Mouse (Mus musculus) liver, postnatal 0 days (tissue): ENCODE measurements at regions not wholly inside any gene's neighbourhood (a gene's known extent, or its start where the extent isn't known, plus 50 kb on each side); places are given as distances from the start of the nearest gene placed in this dataset.

ENCODE experiments used
- ATAC-seq: fragments of 200-750 bp; cut with Nextera tagmentation; 2 replicates; pipeline ENCODE4 v1.8.0; 2017; ENCODE audit warnings: mild to moderate bottlenecking, moderate library complexity
- DNase-seq: peaks from one replicate; pipeline ENCODE4 v3.0.0-alpha.2; 2016
- H3K27ac ChIP-seq: fragments of 300-500 bp; sonication (generic); 2 replicates; pipeline ENCODE4 v1.5.1; 2014; ENCODE audit warnings: antibody characterized with exemption, moderate library complexity, mild to moderate bottlenecking, low read depth
- H3K27me3 ChIP-seq: fragments of 300-500 bp; sonication (generic); 2 replicates; pipeline ENCODE4 v1.6.1; 2014; ENCODE audit warnings: low read length, control low read depth, mixed read lengths; ENCODE audit not compliant: insufficient read depth
- H3K36me3 ChIP-seq: fragments of 300-500 bp; sonication (generic); replicated peaks from 2 replicates; pipeline ENCODE4 v1.6.1; 2014; ENCODE audit warnings: mild to moderate bottlenecking, control low read depth, low read length, moderate library complexity, mixed read lengths; ENCODE audit not compliant: insufficient read depth
- H3K4me1 ChIP-seq: fragments of 300-500 bp; sonication (generic); 2 replicates; pipeline ENCODE4 v1.6.1; 2014; ENCODE audit warnings: antibody characterized with exemption, mild to moderate bottlenecking, control low read depth; ENCODE audit not compliant: insufficient read depth
- H3K4me2 ChIP-seq: fragments of 300-500 bp; sonication (generic); 2 replicates; pipeline ENCODE4 v1.6.1; 2014; ENCODE audit warnings: low read depth, mild to moderate bottlenecking, low read length, moderate library complexity, mixed read lengths
- H3K4me3 ChIP-seq: fragments of 300-500 bp; sonication (generic); 2 replicates; pipeline ENCODE4 v1.5.1; 2014; ENCODE audit warnings: low read depth, low read length
- H3K9ac ChIP-seq: fragments of 300-500 bp; sonication (generic); replicated peaks from 2 replicates; pipeline ENCODE4 v1.6.1; 2014; ENCODE audit warnings: mild to moderate bottlenecking, moderate library complexity
- H3K9me3 ChIP-seq: fragments of 300-500 bp; sonication (generic); 2 replicates; pipeline ENCODE4 v1.6.1; 2016; ENCODE audit warnings: mild to moderate bottlenecking, control low read depth, low read length, mixed read lengths
- CTCF ChIP-seq: sonication (generic); IDR thresholded peaks from 2 replicates; pipeline ENCODE4 v1.5.1; 2016; ENCODE audit warnings: antibody characterized with exemption, low read depth
- EP300 ChIP-seq: IDR thresholded peaks from 2 replicates; pipeline ENCODE4 v1.6.1; 2016; ENCODE audit warnings: antibody characterized with exemption, low read depth, mild to moderate bottlenecking
- WGBS: fragments of 180-500 bp; shearing (Covaris S2); extraction: QIAGEN DNeasy Blood & Tissue Kit; methylation state at CpG from one replicate; pipeline ENCODE4 v1.1.7; 2014; ENCODE audit not compliant: insufficient replicate concordance; 5-methylcytosine and 5-hydroxymethylcytosine counted together

DNA sequence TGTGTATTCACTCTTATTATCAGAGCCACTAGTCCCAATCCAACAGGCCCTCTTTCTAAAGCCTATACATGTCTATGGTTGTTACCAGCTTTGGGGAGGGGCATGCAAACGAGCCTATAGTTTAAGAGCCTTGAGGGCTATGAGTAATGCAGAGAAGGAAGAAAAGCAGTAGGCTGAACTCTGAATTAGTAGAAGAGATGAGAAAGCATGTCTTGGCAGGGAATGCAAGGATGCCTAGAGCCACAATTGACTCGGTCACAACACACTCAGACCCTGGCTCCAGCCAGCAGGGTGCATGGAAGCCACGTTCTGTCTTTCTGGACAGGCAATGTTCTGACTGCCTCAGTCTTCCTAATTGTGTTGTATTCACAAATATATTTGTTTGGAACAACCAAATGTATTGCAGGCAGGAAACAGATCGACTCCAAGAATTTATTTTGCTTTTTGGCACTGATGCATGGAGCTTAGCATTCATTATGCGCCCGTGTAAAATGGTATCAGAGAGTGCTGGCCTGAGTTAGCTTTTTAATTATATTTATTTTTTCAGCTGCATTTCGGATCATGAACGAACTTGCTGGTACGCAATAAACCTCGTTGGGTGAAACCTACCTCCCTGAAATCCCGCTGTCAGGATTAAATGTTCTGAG is 110.2 kb downstream of the Rybp start:
- TF ChIP-seq EP300 (no peak), CTCF (no peak)
- no peak for ATAC-seq
- WGBS: 75% methylated on average over 11 of the region's 11 CpGs
- no peaks in the 10 kb centered on the region for H3K27me3 ChIP-seq
- no peaks in the 10 kb centered on the region for H3K9me3 ChIP-seq
- no peaks in the 10 kb centered on the region for H3K36me3 ChIP-seq
- H3K4me2 ChIP-seq: no peak overlapping the region
- H3K9ac ChIP-seq: no peak overlapping the region
- H3K4me1 ChIP-seq: peaks cover 9% of the 10 kb centered on the region
- H3K4me3 ChIP-seq: no peak overlapping the region
- H3K27ac ChIP-seq: no peak overlapping the region
- DNase-seq: no peak

DNA sequence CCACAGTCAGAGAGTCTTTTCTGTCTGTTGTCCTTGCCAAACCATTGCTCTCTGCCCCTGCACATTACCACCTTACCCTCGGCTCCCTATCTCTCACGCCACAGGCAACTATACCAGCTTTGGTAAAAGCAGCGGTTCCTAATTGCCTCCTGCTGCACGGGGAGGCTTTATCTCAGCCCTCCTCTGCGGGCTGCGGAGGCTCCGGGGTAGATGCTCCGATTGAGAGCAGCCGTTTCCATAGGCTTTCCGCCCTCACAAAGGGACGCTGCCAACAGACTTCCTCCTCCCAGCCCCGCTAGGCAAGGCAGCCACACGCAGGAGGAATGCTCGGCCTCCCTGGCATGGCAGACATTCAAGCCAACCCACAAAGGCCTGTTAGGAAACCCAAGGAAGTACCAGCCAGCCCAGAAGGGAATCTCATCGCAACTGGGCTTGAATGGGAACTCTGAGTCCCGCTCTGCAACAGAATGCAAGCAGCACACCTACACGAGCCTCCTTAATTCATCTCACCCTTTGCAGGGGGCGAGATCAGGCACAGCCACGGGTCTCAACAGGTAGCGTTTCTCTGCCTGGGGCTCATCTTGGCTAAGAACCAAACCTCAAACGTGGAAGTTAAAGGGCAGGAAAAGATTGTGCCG is 116.5 kb downstream of the Rybp start:
- Histone ChIP-seq H3K27ac (no peak overlapping the region), H3K36me3 (no peaks in the 10 kb centered on the region), H3K4me3 (no peak overlapping the region), H3K9me3 (no peaks in the 10 kb centered on the region), H3K27me3 (no peaks in the 10 kb centered on the region), H3K9ac (no peak overlapping the region), H3K4me2 (peak overlapping the region; percentile 51), H3K4me1 (peaks cover 9% of the 10 kb centered on the region)
- ATAC-seq (peak; percentile 67), DNase-seq (no peak)
- TF ChIP-seq CTCF (no peak), EP300 (peak; percentile 39; the same call in 1 of the 2 replicates)
- WGBS: 11% methylated on average over 22 of the region's 22 CpGs

GRCm38 (mm10) chr6:100167321-100167720 is 120.0 kb downstream of the Rybp start:
- H3K27ac ChIP-seq: no peak overlapping the region
- no peaks in the 10 kb centered on the region for H3K36me3 ChIP-seq
- ATAC-seq (no peak), DNase-seq (no peak)
- H3K4me1 ChIP-seq: peaks cover 12% of the 10 kb centered on the region; the same call in 1 of the 2 replicates
- H3K4me3 ChIP-seq: no peak overlapping the region
- H3K9ac ChIP-seq: no peak overlapping the region
- TF ChIP-seq EP300: no peak
- no peak for TF ChIP-seq CTCF
- WGBS: 58% methylated on average over 5 of the region's 5 CpGs
- no peaks in the 10 kb centered on the region for H3K9me3 ChIP-seq
- H3K27me3 ChIP-seq: no peaks in the 10 kb centered on the region
- H3K4me2 ChIP-seq: no peak overlapping the region

GRCm38 (mm10) chr6:100165746-100166145 is 121.5 kb downstream of the Rybp start:
- no peak overlapping the region for H3K9ac ChIP-seq
- ATAC-seq (no peak), DNase-seq (no peak)
- H3K27ac ChIP-seq: no peak overlapping the region
- WGBS: 59% methylated on average over 3 of the region's 3 CpGs
- no peaks in the 10 kb centered on the region for H3K27me3 ChIP-seq
- no peaks in the 10 kb centered on the region for H3K36me3 ChIP-seq
- peaks cover 12% of the 10 kb centered on the region; the same call in 1 of the 2 replicates for H3K4me1 ChIP-seq
- 0 out of 2 replicates have a peak, but pooled peaks have one; percentile 32 for TF ChIP-seq EP300
- TF ChIP-seq CTCF: no peak
- no peaks in the 10 kb centered on the region for H3K9me3 ChIP-seq
- no peak overlapping the region for H3K4me2 ChIP-seq
- no peak overlapping the region for H3K4me3 ChIP-seq

GRCm38 (mm10) chr6:100164162-100164561 is 123.1 kb downstream of the Rybp start:
- no peaks in the 10 kb centered on the region for H3K27me3 ChIP-seq
- no peak overlapping the region for H3K9ac ChIP-seq
- no peaks in the 10 kb centered on the region for H3K36me3 ChIP-seq
- no peak overlapping the region for H3K27ac ChIP-seq
- TF ChIP-seq CTCF (no peak), EP300 (no peak)
- H3K4me3 ChIP-seq: no peak overlapping the region
- H3K9me3 ChIP-seq: no peaks in the 10 kb centered on the region
- H3K4me2 ChIP-seq: no peak overlapping the region
- ATAC-seq (no peak), DNase-seq (no peak)
- peaks cover 12% of the 10 kb centered on the region; the same call in 1 of the 2 replicates for H3K4me1 ChIP-seq
- 49% methylated on average over 4 of the region's 4 CpGs for WGBS

DNA sequence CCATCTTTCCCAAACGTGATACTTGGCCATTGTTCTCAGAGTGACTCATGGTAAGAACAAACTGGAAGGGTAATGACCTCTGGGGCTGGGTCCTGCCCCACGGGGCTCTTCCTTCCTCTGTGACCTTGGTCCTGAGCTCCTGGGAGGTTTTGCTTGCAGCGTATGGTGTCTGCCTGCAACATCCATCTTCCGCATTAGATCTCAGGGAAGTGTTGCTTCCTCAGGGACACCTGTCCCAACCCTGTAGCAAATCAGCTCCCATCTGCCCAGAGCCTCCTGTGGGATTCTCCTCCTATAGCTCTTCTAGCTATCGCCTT is 123.5 kb downstream of the Rybp start:
- no peak for TF ChIP-seq CTCF
- no peak for TF ChIP-seq EP300
- H3K27ac ChIP-seq: no peak overlapping the region
- peaks cover 12% of the 10 kb centered on the region; the same call in 1 of the 2 replicates for H3K4me1 ChIP-seq
- H3K27me3 ChIP-seq: no peaks in the 10 kb centered on the region
- H3K9ac ChIP-seq: no peak overlapping the region
- H3K9me3 ChIP-seq: no peaks in the 10 kb centered on the region
- H3K4me2 ChIP-seq: peak overlapping the region; percentile 42; the same call in 1 of the 2 replicates
- ATAC-seq (peak; percentile 47), DNase-seq (no peak)
- no peak overlapping the region for H3K4me3 ChIP-seq
- 43% methylated on average over 5 of the region's 5 CpGs for WGBS
- no peaks in the 10 kb centered on the region for H3K36me3 ChIP-seq
